Comparison of ENCODE assay signal across 23 mouse cellular contexts in the genomic region with DNA sequence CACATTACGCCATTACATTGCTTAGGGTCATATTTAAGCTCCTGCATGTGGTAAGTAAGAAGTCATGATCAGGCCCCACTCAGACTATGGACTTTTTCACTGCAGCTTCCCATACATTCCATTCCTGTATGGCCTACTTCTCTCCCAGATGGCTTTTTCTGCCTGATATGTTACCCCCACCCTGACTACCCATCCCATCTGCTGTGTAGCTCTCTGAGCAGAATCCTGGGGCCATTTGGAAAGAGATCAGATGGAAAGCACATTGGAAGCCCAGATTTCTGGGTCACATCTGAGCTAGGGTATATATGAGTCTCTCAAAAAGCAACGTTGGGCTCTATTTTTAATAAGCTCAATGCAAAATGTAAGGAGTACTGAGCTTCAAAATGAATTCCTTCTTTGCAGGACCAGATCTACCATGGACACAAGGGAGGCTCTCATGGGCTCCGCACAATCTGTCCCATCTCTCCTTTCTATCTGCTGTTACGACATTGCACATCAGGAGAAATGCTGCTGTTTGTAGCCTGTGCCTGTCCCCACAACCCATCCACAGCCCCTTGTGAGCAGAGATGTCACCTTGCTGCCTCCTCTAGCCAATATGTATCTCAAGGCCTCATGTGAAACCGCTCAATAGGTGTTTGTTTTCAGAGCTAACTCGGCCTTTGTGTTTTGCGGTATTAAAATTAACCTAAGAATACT.
DNase-seq lines count a peak whose midpoint lies in the region; ATAC-seq and TF ChIP-seq lines count a peak whose summit lies in the region.
"Had no signal": no experiment of that assay in that cellular context is flagged by ENCODE, and none has a peak within 500 bp of the region (broad histone marks: within the 10 kb centered on the region; RNA-seq: fewer than 3 reads in every experiment).

No protein-coding gene starts in this region.

- H3K27ac ChIP-seq in forebrain, postnatal 0 days (ENCODE audit: low read depth, low read length), result no peak overlapping the region
- no peak overlapping the region for H3K27ac ChIP-seq in forebrain, embryonic 11.5 days (ENCODE audit: low read depth, low read length)
- H3K27ac ChIP-seq: embryonic facial prominence, embryonic 13.5 days; kidney, postnatal 0 days; limb, embryonic 13.5 days; liver, embryonic 13.5 days had no signal

- no peak overlapping the region for H3K9ac ChIP-seq in forebrain, postnatal 0 days
- H3K9ac ChIP-seq in forebrain, embryonic 11.5 days (ENCODE audit: low read length), result no peak overlapping the region
- H3K9ac ChIP-seq: embryonic facial prominence, embryonic 13.5 days; limb, embryonic 13.5 days; liver, embryonic 13.5 days; lung, embryonic 14.5 days had no signal

- H3K4me1 ChIP-seq in forebrain, postnatal 0 days (ENCODE audit: insufficient read depth), result no peaks in the 10 kb centered on the region
- no peaks in the 10 kb centered on the region for H3K4me1 ChIP-seq in forebrain, embryonic 11.5 days (replicated peaks; ENCODE audit: control insufficient read depth, insufficient read depth, low read length)
- H3K4me1 ChIP-seq: embryonic facial prominence, embryonic 13.5 days; liver, embryonic 13.5 days had no signal

- no peak overlapping the region for H3K4me3 ChIP-seq in forebrain, postnatal 0 days (ENCODE audit: low read depth, low read length)
- no peak overlapping the region for H3K4me3 ChIP-seq in forebrain, embryonic 11.5 days (ENCODE audit: low read depth, low read length)
- H3K4me3 ChIP-seq: embryonic facial prominence, embryonic 13.5 days; gastrocnemius, adult 2 months; limb, embryonic 13.5 days; liver, embryonic 13.5 days had no signal

- no peaks in the 10 kb centered on the region for H3K9me3 ChIP-seq in forebrain, postnatal 0 days (ENCODE audit: low read length)
- H3K9me3 ChIP-seq in forebrain, embryonic 11.5 days (ENCODE audit: control insufficient read depth, low read length), result no peaks in the 10 kb centered on the region
- H3K9me3 ChIP-seq: embryonic facial prominence, embryonic 13.5 days; liver, embryonic 13.5 days had no signal

- 89% methylated on average over 7 of the region's 7 CpGs for WGBS in forebrain, postnatal 0 days
- 94% methylated on average over 7 of the region's 7 CpGs for WGBS in forebrain, embryonic 11.5 days

- intact Hi-C loops in left cerebral cortex, postnatal 4 days (cut with DNase I), result no loop called here
- intact Hi-C loops in left cerebral cortex, postnatal 36 days (cut with DNase I), result no loop called here

- ATAC-seq in forebrain, postnatal 0 days, result peak; percentile 69
- no peak for ATAC-seq in forebrain, embryonic 11.5 days (replicated peaks; ENCODE audit: low FRiP score)
- ATAC-seq: forebrain, embryonic 16.5 days; midbrain, embryonic 16.5 days had no signal

- TF ChIP-seq CTCF in forebrain, postnatal 0 days (IDR thresholded peaks at IDR 0.05; ENCODE audit: low read depth), result no peak

- DNase-seq in forebrain, postnatal 0 days, result peak; percentile 29
- no peak for DNase-seq in forebrain, embryonic 11.5 days (ENCODE audit: low spot score)
- peak; percentile 31 for DNase-seq in left cerebral cortex, postnatal 4 days
- no peak for DNase-seq in left cerebral cortex, postnatal 36 days (ENCODE audit: low spot score in 2 of 2)
- DNase-seq in cerebellum, adult 11-12 months, result peak; percentile 93
- peak; percentile 72 to 88 for DNase-seq in cerebellum, postnatal 14 days
- DNase-seq in spleen, postnatal 14 days (ENCODE audit: low spot score in 2 of 2), result no peak
- no peak for DNase-seq in urinary bladder, postnatal 10 days (ENCODE audit: low spot score)
- DNase-seq: adrenal gland, postnatal 25 days; gastrocnemius, adult 2 months; heart, adult 18-20 months; heart, postnatal 36 days; kidney, adult 18-20 months; liver, embryonic 13.5 days; lung, embryonic 14.5 days; lung, postnatal 36 days; retina, postnatal 1 day; thymus, adult 18-20 months had no signal

- H3K36me3 ChIP-seq in forebrain, postnatal 0 days (ENCODE audit: insufficient read depth), result no peaks in the 10 kb centered on the region
- H3K36me3 ChIP-seq in forebrain, embryonic 11.5 days (ENCODE audit: control insufficient read depth, insufficient read depth, low read length), result no peaks in the 10 kb centered on the region
- H3K36me3 ChIP-seq: embryonic facial prominence, embryonic 13.5 days; limb, embryonic 13.5 days; liver, embryonic 13.5 days had no signal

- H3K27me3 ChIP-seq in forebrain, postnatal 0 days (ENCODE audit: insufficient read depth, low read length), result no peaks in the 10 kb centered on the region
- H3K27me3 ChIP-seq in forebrain, embryonic 11.5 days (ENCODE audit: control insufficient read depth, insufficient read depth, low read length), result no peaks in the 10 kb centered on the region
- H3K27me3 ChIP-seq: embryonic facial prominence, embryonic 13.5 days; limb, embryonic 13.5 days; liver, embryonic 13.5 days had no signal

- no peak overlapping the region for H3K4me2 ChIP-seq in forebrain, postnatal 0 days (ENCODE audit: low read depth)
- no peak overlapping the region for H3K4me2 ChIP-seq in forebrain, embryonic 11.5 days (ENCODE audit: low read depth, low read length, severe bottlenecking)
- H3K4me2 ChIP-seq: embryonic facial prominence, embryonic 13.5 days; limb, embryonic 13.5 days; liver, embryonic 13.5 days; lung, embryonic 14.5 days had no signal

Comparison
In these comparisons a context has a peak if more than half of its experiments do, and no peak if none do; other contexts are left out.
1. DNase-seq: peak in forebrain, postnatal 0 days (single experiment), left cerebral cortex, postnatal 4 days (single experiment), cerebellum, adult 11-12 months (single experiment) and cerebellum, postnatal 14 days (2 of 2); none in forebrain, embryonic 11.5 days (single experiment), left cerebral cortex, postnatal 36 days (0 of 2), spleen, postnatal 14 days (0 of 2) and urinary bladder, postnatal 10 days (single experiment).